Mouse (Mus musculus): ENCODE measurements around the gene Hoxb8.

The Hoxb8 gene

GRCm38 (mm10) chr11:96281855-96282570 lies at the start of gene Hoxb8:
TSS of gene Hoxb8 (plus strand) at chr11:96281905.
- no peak for DNase-seq (ENCODE audit: low spot score)

DNA sequence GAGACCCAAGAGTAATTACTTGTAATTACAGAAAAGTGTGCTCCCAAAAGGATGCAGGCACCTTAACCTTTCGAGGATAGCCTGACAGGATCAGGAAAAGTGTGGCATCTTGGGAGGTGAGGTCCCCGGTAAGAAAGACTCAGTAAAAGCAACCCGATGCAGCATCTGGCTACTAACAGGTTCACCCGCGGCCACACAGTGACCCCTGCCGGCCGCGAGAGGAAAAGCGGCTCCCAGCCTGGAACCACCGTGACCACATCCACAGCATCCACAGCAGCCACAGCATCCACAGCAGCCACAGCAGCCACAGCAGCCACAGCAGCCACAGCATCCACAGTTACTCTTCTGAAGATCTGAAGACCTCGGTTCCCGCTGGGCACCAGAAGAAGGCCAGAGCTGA lies 46.8 kb upstream of the Hoxb8 start:
- peak; percentile 39 for DNase-seq (ENCODE audit: low spot score)

GRCm38 (mm10) chr11:96240211-96240610 lies 41.5 kb upstream of the Hoxb8 start:
- peak; percentile 52 for DNase-seq (ENCODE audit: low spot score)

DNA sequence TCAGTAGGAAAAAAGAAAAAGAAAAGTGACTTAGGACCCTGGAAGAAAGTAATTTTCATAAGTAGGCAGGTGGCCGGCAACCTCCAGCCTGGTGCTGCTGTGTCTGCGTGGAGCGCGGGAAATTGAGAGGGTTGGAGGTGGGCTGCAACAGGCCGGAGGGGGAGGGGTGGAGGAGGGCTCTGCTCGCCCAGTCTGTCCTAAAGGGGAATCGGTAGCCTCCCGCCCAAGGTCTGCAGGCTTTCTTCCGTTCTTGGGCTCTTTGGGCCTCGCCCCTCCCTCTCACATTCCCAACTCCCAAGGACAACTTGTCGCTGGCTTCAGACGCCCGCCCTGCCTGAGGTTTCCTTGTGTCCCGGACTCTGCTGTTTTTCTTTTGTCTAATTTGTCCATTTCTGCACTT lies 30.8 kb upstream of the Hoxb8 start:
- DNase-seq (ENCODE audit: low spot score), result no peak

- DNase-seq (ENCODE audit: low spot score), result no peak
Observed at GRCm38 (mm10) chr11:96251480-96252031, 30.1 kb upstream of the Hoxb8 start.

DNA sequence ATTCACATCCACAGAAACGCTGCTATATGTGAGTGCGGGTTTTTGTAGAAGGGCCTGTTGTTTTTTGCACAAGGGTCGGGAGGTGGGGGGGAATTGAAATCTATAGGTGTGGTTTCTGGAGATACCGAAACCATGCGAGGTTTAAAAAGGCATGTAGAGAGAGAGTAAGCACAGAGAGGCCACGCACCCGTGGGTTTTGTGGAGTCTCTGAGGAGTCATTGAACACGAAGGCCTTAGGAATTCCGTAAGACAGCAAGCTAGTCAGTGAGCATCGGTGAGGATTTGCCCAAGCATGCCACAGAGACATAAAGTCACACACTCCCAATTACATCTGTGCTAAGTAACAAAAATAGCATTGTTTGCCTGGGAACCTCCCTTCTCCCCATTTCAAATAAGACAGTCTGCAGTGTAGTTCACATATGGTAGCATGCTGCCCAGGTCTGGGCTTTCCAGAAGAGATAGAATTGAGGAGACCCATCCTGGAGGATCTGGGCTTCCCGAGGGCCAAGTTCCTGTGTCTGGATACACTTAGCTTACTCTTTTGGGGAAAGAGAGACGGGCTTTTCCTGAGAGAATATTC lies 29.1 kb upstream of the Hoxb8 start:
- DNase-seq (ENCODE audit: low spot score), result no peak

- DNase-seq (ENCODE audit: low spot score), result no peak
Observed at GRCm38 (mm10) chr11:96254221-96254620, 27.5 kb upstream of the Hoxb8 start.

GRCm38 (mm10) chr11:96255111-96255995 lies 26.4 kb upstream of the Hoxb8 start:
- DNase-seq (ENCODE audit: low spot score), result no peak

GRCm38 (mm10) chr11:96255996-96256445 lies 25.7 kb upstream of the Hoxb8 start:
- no peak for DNase-seq (ENCODE audit: low spot score)

- DNase-seq (ENCODE audit: low spot score), result no peak
Observed at GRCm38 (mm10) chr11:96257141-96257540, 24.6 kb upstream of the Hoxb8 start.

DNA sequence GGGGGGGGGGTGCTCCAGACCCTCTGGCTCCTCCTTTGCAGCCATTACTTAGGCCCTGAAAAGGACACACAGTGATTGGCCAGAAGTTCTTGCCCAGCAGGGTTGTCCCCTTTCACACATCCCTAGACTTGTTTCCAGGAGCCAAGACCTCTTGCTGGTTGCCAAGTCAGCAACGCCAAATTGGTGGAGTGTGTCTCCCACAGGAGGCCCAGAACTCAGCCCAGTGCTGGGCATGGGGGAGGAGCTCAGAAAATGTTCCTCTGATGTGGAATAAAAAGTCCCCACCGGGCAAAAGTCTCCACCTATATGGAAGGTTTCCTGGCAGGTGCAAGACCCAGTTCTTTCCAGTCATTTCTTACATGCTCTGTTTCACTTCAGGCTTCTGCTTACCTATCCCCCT lies 22.7 kb upstream of the Hoxb8 start:
- no peak for DNase-seq (ENCODE audit: low spot score)

GRCm38 (mm10) chr11:96259511-96259910 lies 22.2 kb upstream of the Hoxb8 start:
- DNase-seq (ENCODE audit: low spot score), result no peak

DNA sequence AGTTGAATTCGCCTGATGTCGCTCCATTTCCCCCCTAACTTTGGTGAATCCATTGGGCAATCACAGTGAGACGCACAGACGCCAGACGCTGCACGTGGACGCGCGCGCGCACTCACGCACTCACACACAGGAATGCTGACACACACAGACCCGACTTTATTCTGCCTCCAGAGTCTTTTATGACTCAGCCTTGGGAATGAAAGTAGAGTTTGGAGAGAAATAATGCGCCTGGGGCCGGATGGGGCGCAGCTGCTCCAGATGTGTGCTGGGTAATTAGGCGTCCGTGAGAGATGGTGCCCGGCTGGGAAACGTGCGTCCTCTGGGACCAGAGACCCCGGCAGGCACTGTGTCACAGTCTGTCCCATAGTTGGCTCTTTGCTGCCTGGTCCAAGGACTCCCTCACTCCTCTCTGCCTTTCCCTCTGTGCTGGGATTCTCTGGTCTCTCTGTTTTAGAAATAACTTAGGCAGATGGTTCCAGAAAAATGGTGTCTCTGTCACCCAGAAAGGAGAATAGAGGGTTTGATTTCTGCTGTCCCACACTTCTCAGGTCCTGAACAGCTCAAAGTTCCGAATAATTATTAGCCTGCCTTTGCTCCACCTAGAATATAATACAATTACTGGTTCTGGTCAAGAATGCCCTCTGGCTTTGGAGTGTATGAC lies 21.3 kb upstream of the Hoxb8 start:
- no peak for DNase-seq (ENCODE audit: low spot score)

GRCm38 (mm10) chr11:96261323-96261890 lies 20.3 kb upstream of the Hoxb8 start:
- DNase-seq (ENCODE audit: low spot score), result peak; percentile 65

DNA sequence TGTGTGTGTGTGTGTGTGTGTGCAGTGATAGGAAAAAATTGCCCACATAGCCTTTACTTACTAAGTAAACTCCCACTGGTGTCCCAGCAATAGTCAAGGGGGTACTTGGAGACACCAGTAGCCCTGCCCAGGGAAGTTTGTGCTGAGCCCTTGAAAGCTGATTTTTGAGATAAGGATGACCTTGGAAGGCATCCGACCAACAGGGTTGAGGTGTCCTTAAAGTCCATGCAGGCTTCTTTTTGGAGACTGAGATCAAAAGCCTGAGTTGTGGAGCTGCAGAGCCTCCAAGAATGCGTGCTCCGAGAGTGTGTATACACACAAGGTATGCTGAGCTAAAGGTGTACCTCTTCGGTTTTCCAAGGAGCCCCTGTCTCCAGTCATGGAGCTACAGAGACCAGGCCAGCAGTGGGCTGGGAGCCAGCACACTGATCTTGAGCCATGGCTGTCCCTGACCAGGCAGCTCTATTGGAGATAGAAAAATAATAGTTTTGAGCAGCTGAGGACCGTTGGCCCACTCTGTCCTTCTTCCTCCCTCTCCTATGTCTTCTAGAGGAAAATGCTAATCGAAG lies 19.4 kb upstream of the Hoxb8 start:
- no peak for DNase-seq (ENCODE audit: low spot score)

GRCm38 (mm10) chr11:96263636-96264389 lies 17.9 kb upstream of the Hoxb8 start:
- DNase-seq (ENCODE audit: low spot score), result no peak

- no peak for DNase-seq (ENCODE audit: low spot score)
Observed at GRCm38 (mm10) chr11:96264390-96265020, 17.2 kb upstream of the Hoxb8 start.

- DNase-seq (ENCODE audit: low spot score), result no peak
Observed at GRCm38 (mm10) chr11:96265954-96266353, 15.8 kb upstream of the Hoxb8 start.

GRCm38 (mm10) chr11:96267021-96267920 lies 14.4 kb upstream of the Hoxb8 start:
- DNase-seq (ENCODE audit: low spot score), result no peak

Measured in ovary, postnatal 14 days (tissue).